Mouse (Mus musculus) spleen, adult 2 months (tissue): ENCODE results near the gene Pcnx.

ENCODE experiments used
- CTCF ChIP-seq: fragments of 200-500 bp; IDR thresholded peaks from 2 replicates; pipeline ENCODE4 v1.5.1; 2011; ENCODE audit warnings: mild to moderate bottlenecking, inconsistent platforms; ENCODE audit not compliant: insufficient read depth, insufficient read length, insufficient replicate concordance; ENCODE audit errors: extremely low read depth
- POLR2A ChIP-seq: fragments of 200-500 bp; IDR thresholded peaks from 2 replicates; pipeline ENCODE4 v1.6.1; 2011; ENCODE audit warnings: low read depth, low read length, inconsistent platforms

DNA sequence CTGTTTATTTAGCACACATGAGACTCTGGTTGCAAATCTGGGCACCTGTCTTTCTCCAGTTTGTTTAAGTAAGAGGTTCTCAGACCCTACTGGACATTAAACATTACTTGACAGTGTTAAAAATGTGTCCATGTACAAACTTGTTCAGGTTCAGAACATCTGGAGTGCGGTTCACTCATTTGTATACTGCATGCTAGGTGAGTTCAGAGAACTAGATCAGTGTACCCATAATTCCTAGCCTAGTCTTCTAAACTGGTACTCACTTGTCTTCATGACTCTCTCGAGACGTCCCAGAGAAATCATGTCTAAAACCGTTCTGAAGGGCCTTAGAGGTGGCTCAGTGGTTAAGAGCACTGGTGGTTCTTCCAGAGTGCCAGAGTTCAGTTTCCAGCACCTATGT lies 4.1 kb downstream of the Pcnx start:
- TF ChIP-seq CTCF (no peak), POLR2A (no peak)
